Mouse (Mus musculus) lung, postnatal 36 days (tissue): ENCODE data around the gene Hspb11.

Experiments used
- DNase-seq: peaks from one replicate; pipeline ENCODE4 v3.0.0; 2022; ENCODE audit warnings: mixed read lengths

Gene Hspb11

GRCm38 (mm10) chr4:107318646-107319045 is 65.3 kb downstream of the Hspb11 start:
- DNase-seq: no peak

GRCm38 (mm10) chr4:107321041-107321440 is 67.6 kb downstream of the Hspb11 start:
- DNase-seq: no peak

- no peak for DNase-seq
These were observed 69.7 kb downstream of the Hspb11 start for GRCm38 (mm10) chr4:107323113-107323512.

- no peak for DNase-seq
These were observed 75.1 kb downstream of the Hspb11 start for GRCm38 (mm10) chr4:107328530-107328929.
